ENCODE assay signal across 9 mouse cellular contexts in the genomic region with DNA sequence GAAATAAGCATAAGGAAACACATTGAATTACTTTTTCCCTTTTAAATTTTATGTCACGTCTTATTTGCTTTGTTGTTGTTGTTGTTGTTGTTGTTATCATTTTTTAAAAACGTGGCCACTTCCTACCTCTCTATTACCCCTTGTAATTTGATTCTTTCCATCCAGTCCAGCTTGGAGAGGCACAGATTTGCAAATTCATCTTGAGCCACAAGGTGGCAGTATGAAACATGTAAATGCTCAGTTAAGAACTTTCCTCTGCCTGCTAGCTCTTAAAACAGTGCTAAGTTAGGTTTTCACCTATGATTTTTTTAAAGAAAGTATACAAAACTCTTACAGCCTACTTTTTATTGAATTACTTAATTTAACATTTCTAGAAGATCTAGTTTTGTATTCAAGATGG.
DNase-seq lines count a peak whose midpoint lies in the region; ATAC-seq lines count a peak whose summit lies in the region.
"Had no signal": no experiment of that assay in that cellular context is flagged by ENCODE, and none has a peak within 500 bp of the region (broad histone marks: within the 10 kb centered on the region; RNA-seq: fewer than 3 reads in every experiment).

No protein-coding gene starts in this region.

- no peak overlapping the region for H3K4me2 ChIP-seq in intestine, embryonic 14.5 days (ENCODE audit: low read length)
- no peak overlapping the region for H3K4me2 ChIP-seq in intestine, embryonic 16.5 days (ENCODE audit: low read depth, low read length)
- no peak overlapping the region for H3K4me2 ChIP-seq in neural tube, embryonic 11.5 days (ENCODE audit: low read depth)
- H3K4me2 ChIP-seq: embryonic facial prominence, embryonic 13.5 days had no signal

- no peaks in the 10 kb centered on the region for H3K36me3 ChIP-seq in intestine, embryonic 14.5 days (ENCODE audit: control insufficient read depth, insufficient read depth, low read length)
- no peaks in the 10 kb centered on the region for H3K36me3 ChIP-seq in intestine, embryonic 16.5 days (ENCODE audit: control insufficient read depth, insufficient read depth, low read length)
- no peaks in the 10 kb centered on the region for H3K36me3 ChIP-seq in neural tube, embryonic 11.5 days (ENCODE audit: control insufficient read depth, insufficient read depth, low read length)
- H3K36me3 ChIP-seq: embryonic facial prominence, embryonic 13.5 days had no signal

- no peak overlapping the region for H3K27ac ChIP-seq in intestine, embryonic 14.5 days (ENCODE audit: low read depth)
- no peak overlapping the region for H3K27ac ChIP-seq in intestine, embryonic 16.5 days (ENCODE audit: low read length)
- no peak overlapping the region for H3K27ac ChIP-seq in neural tube, embryonic 11.5 days (ENCODE audit: low read depth, low read length)
- H3K27ac ChIP-seq: embryonic facial prominence, embryonic 13.5 days had no signal

- H3K27me3 ChIP-seq in intestine, embryonic 14.5 days (replicated peaks; ENCODE audit: control insufficient read depth, insufficient read depth, low read length) = no peaks in the 10 kb centered on the region
- no peaks in the 10 kb centered on the region for H3K27me3 ChIP-seq in intestine, embryonic 16.5 days (replicated peaks; ENCODE audit: control insufficient read depth, insufficient read depth, low read length)
- H3K27me3 ChIP-seq in neural tube, embryonic 11.5 days (ENCODE audit: control insufficient read depth, insufficient read depth, low read length) = no peaks in the 10 kb centered on the region
- H3K27me3 ChIP-seq: embryonic facial prominence, embryonic 13.5 days had no signal

- ATAC-seq in intestine, embryonic 14.5 days (replicated peaks; ENCODE audit: low FRiP score, low TSS enrichment, low read depth) = peak; percentile 70; the same call in 1 of the 2 replicates
- no peak for ATAC-seq in intestine, embryonic 16.5 days
- ATAC-seq in neural tube, embryonic 11.5 days (ENCODE audit: insufficient read depth, low FRiP score, low TSS enrichment) = peak; percentile 61; the same call in 1 of the 2 replicates

- intact Hi-C loops in left cerebral cortex, postnatal 14 days (cut with DNase I) = loop anchor here (5.0 kb wide), 2 partner anchors 141 to 201 kb away; no protein-coding TSS in a partner anchor

- H3K9ac ChIP-seq in intestine, embryonic 14.5 days (ENCODE audit: low read length) = no peak overlapping the region
- no peak overlapping the region for H3K9ac ChIP-seq in intestine, embryonic 16.5 days (ENCODE audit: low read depth, low read length)
- no peak overlapping the region for H3K9ac ChIP-seq in neural tube, embryonic 11.5 days (ENCODE audit: low read length)
- H3K9ac ChIP-seq: embryonic facial prominence, embryonic 13.5 days had no signal

- no peaks in the 10 kb centered on the region for H3K4me1 ChIP-seq in intestine, embryonic 14.5 days (replicated peaks; ENCODE audit: control insufficient read depth, insufficient read depth, low read length)
- no peaks in the 10 kb centered on the region for H3K4me1 ChIP-seq in intestine, embryonic 16.5 days (ENCODE audit: control insufficient read depth, insufficient read depth, low read length)
- H3K4me1 ChIP-seq in neural tube, embryonic 11.5 days (ENCODE audit: control insufficient read depth, insufficient read depth, low read length) = no peaks in the 10 kb centered on the region
- H3K4me1 ChIP-seq: embryonic facial prominence, embryonic 13.5 days had no signal

- WGBS in intestine, embryonic 14.5 days = 4% methylated on average over 2 of the region's 2 CpGs
- 6% methylated on average over 2 of the region's 2 CpGs for WGBS in intestine, embryonic 16.5 days
- WGBS in neural tube, embryonic 11.5 days = 12% methylated on average over 2 of the region's 2 CpGs

- H3K9me3 ChIP-seq in intestine, embryonic 14.5 days (ENCODE audit: control insufficient read depth, low read length) = no peaks in the 10 kb centered on the region
- H3K9me3 ChIP-seq in intestine, embryonic 16.5 days (ENCODE audit: control insufficient read depth, low read length) = no peaks in the 10 kb centered on the region
- no peaks in the 10 kb centered on the region for H3K9me3 ChIP-seq in neural tube, embryonic 11.5 days (ENCODE audit: control insufficient read depth, low read length)
- H3K9me3 ChIP-seq: embryonic facial prominence, embryonic 13.5 days had no signal

- DNase-seq in intestine, embryonic 14.5 days (ENCODE audit: low spot score) = peak; percentile 65
- peak; percentile 22 for DNase-seq in WW6 (ENCODE audit: low read depth, low spot score)
- peak; percentile 59 for DNase-seq in embryo, embryonic 9.5 days (ENCODE audit: extremely low spot score)
- DNase-seq in kidney, adult 11 months = peak; percentile 18
- DNase-seq in left cerebral cortex, postnatal 14 days (ENCODE audit: low spot score in 2 of 2) = peak; percentile 76 to 86
- DNase-seq in neural tube, embryonic 11.5 days (ENCODE audit: low spot score) = peak; percentile 67
- DNase-seq in T-cell, adult 2 months (ENCODE audit: low spot score) = no peak

- H3K4me3 ChIP-seq in intestine, embryonic 14.5 days (ENCODE audit: low read depth, low read length) = no peak overlapping the region
- no peak overlapping the region for H3K4me3 ChIP-seq in intestine, embryonic 16.5 days (ENCODE audit: low read length)
- no peak overlapping the region for H3K4me3 ChIP-seq in neural tube, embryonic 11.5 days (ENCODE audit: low read depth, low read length)
- H3K4me3 ChIP-seq: embryonic facial prominence, embryonic 13.5 days had no signal
